Mouse (Mus musculus): ENCODE measurements around the gene Vrtn.

Vrtn gene

DNA sequence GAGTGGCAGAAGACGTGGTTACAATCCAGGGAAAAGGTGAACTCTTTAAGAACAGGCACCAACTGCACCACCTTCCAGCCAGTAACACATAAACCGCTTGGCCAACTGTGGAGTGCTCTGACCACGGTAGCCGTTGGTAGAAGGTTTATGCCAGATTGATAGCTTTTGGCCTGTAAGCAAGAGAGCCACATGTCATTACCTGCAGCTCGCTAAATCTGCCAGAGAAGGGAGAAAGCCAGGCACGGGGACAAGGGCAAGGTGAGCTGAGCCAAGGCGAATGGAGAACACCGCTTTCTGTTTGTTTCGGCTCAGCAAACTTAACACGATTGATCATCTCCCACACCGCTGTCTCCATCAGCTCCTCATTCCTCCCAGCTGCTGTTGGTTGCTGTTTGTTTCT lies 48.2 kb downstream of the Vrtn start:
- no peak for DNase-seq (ENCODE audit: low spot score)

DNA sequence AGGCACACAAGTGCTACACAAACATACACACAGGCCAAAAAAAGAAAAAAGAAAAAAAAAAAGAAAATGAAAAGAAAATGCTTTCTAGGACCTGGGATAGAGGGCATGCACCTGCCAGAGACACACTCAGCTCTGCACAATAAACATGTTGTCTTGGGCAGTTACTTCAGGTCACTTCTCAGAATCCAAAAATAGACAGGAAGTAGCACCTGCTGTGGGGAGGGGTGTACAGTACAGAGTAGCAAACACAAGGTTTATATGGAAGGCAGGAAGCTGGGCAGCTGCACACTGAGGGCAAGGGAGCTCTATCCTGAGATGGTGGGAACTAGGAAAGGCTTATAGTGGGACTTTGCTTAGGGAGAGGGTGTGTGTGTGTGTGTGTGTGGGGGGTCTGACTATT lies 50.5 kb downstream of the Vrtn start:
- no peak for DNase-seq (ENCODE audit: low spot score)

DNA sequence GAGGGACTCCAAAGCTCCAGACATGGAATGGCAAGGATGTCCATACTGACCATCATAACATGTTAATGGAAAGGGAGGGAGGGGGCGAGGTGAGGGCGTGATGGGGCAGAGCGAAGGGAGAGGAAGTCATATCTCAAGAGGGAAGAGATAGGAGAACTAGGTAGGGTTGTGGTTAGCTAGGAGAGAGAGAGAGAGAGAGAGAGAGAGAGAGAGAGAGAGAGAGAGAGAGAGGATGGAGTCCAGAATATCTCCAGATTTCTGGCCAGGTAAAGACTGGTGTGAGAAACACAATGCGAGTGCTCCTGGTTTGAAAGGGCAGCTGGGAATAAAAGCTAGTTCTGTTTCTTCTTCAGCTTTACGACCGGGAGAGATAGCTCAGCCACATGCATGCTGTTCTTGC lies 51.3 kb downstream of the Vrtn start:
- DNase-seq (ENCODE audit: low spot score) = no peak

DNA sequence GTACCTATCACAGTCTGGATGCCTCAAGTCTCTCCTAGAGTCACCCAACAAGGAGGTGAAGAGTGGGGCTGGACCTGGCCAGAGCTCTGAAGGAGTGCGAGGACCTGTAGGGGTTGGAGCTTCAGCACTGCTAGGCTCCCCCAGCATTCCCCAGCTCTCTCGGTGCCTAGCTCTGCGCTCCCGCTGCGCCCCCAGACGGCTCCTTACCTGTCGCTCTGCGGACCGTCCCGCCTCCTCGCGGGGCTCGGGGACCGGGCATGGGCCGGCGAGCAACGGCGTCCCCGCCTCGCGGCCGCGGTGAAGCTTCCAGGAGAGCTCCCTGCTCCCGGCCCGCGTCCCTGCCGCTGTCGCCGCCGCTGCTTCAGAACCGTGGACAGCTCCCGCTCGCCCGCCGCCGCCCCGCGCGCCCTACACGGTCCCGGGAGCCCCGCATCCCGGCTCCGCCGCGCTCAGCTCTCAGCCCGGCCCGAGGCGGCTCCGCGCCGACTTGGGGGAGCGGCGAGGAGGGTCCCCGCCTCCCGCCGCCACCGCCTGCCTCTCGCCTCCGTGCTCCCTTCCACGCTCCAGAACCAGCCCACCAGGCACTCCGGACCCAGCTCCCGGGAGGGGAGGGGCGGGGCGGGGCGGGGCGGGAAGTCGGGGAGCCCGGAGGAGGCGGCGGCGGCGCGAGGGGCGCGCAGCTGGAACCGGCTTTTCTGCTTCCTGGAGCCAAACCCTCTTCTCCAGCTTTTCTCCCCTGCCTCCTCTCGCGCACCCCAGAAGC lies 57.7 kb downstream of the Vrtn start, which contains the start of gene Syndig1l:
Syndig1l (minus strand) TSS at position 513 of the 763 bp plus-strand sequence.
- peak; percentile 83 for DNase-seq (ENCODE audit: low spot score)

All from embryo, embryonic 10 days (tissue).